Mouse (Mus musculus) bone marrow macrophage, adult 2 months (primary cell): ENCODE measurements at regions not wholly inside any gene's neighbourhood (a gene's known extent, or its start where the extent isn't known, plus 50 kb on each side); places are given as distances from the start of the nearest gene placed in this dataset.

Experiments used
- CTCF ChIP-seq: IDR thresholded peaks from 2 replicates; pipeline ENCODE4 v1.5.1; 2012; ENCODE audit warnings: low read depth, mild to moderate bottlenecking, low read length, moderate library complexity
- POLR2A ChIP-seq: IDR thresholded peaks from 2 replicates; pipeline ENCODE4 v1.6.1; 2012; ENCODE audit warnings: mild to moderate bottlenecking, low read depth, low read length, borderline replicate concordance

GRCm38 (mm10) chr4:8953181-8953580 lies 714.3 kb upstream of the Car8 start:
- TF ChIP-seq CTCF: no peak
- no peak for TF ChIP-seq POLR2A
